Mouse (Mus musculus) C2C12 (cell line): Measurements from ENCODE around the gene Psme1.

ENCODE experiments used
- CEBPB ChIP-seq: IDR thresholded peaks from one replicate; pipeline ENCODE4 v1.6.1; 2011; ENCODE audit warnings: low read depth, mild to moderate bottlenecking, control low read depth, moderate library complexity
- CTCF ChIP-seq: IDR thresholded peaks from one replicate; pipeline ENCODE4 v1.5.1; 2011; ENCODE audit not compliant: control insufficient read depth, insufficient read depth, insufficient read length
- MYOD1 ChIP-seq: IDR thresholded peaks from one replicate; pipeline ENCODE4 v1.6.1; 2011; ENCODE audit warnings: low read depth; ENCODE audit not compliant: control insufficient read depth, insufficient read length
- MYOG ChIP-seq: IDR thresholded peaks from one replicate; pipeline ENCODE4 v1.6.1; 2011; ENCODE audit not compliant: control insufficient read depth, insufficient read length; ENCODE audit errors: extremely low read depth
- USF1 ChIP-seq: IDR thresholded peaks from one replicate; pipeline ENCODE4 v1.6.1; 2011; ENCODE audit warnings: low read depth, mild to moderate bottlenecking, control low read depth, moderate library complexity

DNA sequence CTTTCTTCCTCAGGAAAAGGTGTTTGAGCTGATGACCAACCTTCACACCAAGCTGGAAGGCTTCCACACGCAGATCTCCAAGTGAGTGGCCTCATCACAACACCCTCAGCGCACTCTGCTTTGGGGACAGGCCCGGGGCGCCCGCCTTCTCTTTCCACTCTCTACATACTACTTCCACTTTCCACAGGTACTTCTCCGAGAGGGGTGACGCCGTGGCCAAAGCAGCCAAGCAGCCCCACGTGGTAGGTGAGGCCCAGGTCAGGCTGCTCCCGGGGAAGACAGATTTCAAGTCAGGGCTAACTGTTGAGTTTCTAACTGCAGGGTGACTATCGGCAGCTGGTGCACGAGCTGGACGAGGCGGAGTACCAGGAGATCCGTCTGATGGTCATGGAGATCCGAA is 2.8 kb downstream of the Psme1 start:
- no peak for TF ChIP-seq USF1
- no peak for TF ChIP-seq CTCF
- TF ChIP-seq CEBPB: no peak
- no peak for TF ChIP-seq MYOD1
- no peak for TF ChIP-seq MYOG
